Mouse (Mus musculus) liver, postnatal 0 days (tissue): ENCODE data around the gene Cfap77.

Source experiments
- CTCF ChIP-seq: sonication (generic); IDR thresholded peaks from 2 replicates; pipeline ENCODE4 v1.5.1; 2016; ENCODE audit warnings: antibody characterized with exemption, low read depth
- EP300 ChIP-seq: IDR thresholded peaks from 2 replicates; pipeline ENCODE4 v1.6.1; 2016; ENCODE audit warnings: antibody characterized with exemption, low read depth, mild to moderate bottlenecking

DNA sequence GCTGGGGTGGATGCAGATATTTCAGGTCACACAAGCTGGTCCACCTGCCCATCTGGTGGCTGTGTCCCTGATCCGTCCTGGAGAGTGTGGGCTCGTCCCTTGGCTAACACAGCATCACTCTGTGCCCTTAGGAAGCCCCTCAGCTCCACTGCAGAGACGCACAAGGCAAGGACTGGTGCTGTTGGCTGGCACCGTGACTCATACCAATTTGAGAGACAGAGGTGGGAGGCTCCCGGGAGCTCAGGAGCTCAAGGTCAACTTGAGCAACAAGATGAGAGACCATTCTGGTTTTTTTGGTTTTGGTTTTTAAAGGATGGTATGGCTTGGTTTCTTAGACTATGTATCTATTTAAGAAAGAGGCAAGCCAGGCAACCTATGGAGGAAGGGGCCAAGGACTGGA lies 42.3 kb downstream of the Cfap77 start:
- TF ChIP-seq CTCF (no peak), EP300 (no peak)
